Mouse (Mus musculus) forebrain, embryonic 16.5 days (tissue): ENCODE data around the gene Ppp4r2. TPM values are rescaled to one million over a fixed set of nuclear protein-coding genes. Genes with fewer than 3 reads are reported as not detected.
A peak's percentile ranks its signal among the peaks of the same experiment; 100 is the strongest.

Source experiments
- ATAC-seq: fragments of 200-750 bp; cut with Nextera tagmentation; 2 replicates; pipeline ENCODE4 v1.8.0; 2017; ENCODE audit warnings: mild to moderate bottlenecking, moderate library complexity
- H3K27ac ChIP-seq: fragments of 300-500 bp; sonication (generic); 2 replicates; pipeline ENCODE4 v1.5.1; 2014; ENCODE audit warnings: low read length, control low read depth
- H3K27me3 ChIP-seq: fragments of 300-500 bp; sonication (generic); replicated peaks from 2 replicates; pipeline ENCODE4 v1.6.1; 2014; ENCODE audit warnings: low read length; ENCODE audit not compliant: control insufficient read depth, insufficient read depth
- H3K36me3 ChIP-seq: fragments of 300-500 bp; sonication (generic); 2 replicates; pipeline ENCODE4 v1.6.1; 2014; ENCODE audit not compliant: control insufficient read depth, insufficient read depth
- H3K4me1 ChIP-seq: fragments of 300-500 bp; sonication (generic); replicated peaks from 2 replicates; pipeline ENCODE4 v1.6.1; 2014; ENCODE audit warnings: low read length; ENCODE audit not compliant: control insufficient read depth, insufficient read depth
- H3K4me2 ChIP-seq: fragments of 300-500 bp; sonication (generic); 2 replicates; pipeline ENCODE4 v1.6.1; 2014; ENCODE audit warnings: mild to moderate bottlenecking, low read length, control low read depth
- H3K4me3 ChIP-seq: fragments of 300-500 bp; sonication (generic); replicated peaks from 2 replicates; pipeline ENCODE4 v1.5.1; 2014; ENCODE audit warnings: mild to moderate bottlenecking, low read length, control low read depth
- H3K9ac ChIP-seq: fragments of 300-500 bp; sonication (generic); replicated peaks from 2 replicates; pipeline ENCODE4 v1.6.1; 2014; ENCODE audit warnings: low read depth, low read length, control low read depth
- H3K9me3 ChIP-seq: fragments of 300-500 bp; sonication (generic); 2 replicates; pipeline ENCODE4 v1.6.1; 2016; ENCODE audit warnings: low read length; ENCODE audit not compliant: control insufficient read depth
- WGBS: fragments of 180-500 bp; shearing (Covaris S2); extraction: QIAGEN DNeasy Blood & Tissue Kit; methylation state at CpG from one replicate; pipeline ENCODE4 v1.1.7; 2014; 5-methylcytosine and 5-hydroxymethylcytosine counted together
- polyA plus RNA-seq: library from polyadenylated mRNA; unstranded; fragments of >200 nt; fragmentation: Nextera tagmentation; extraction: Ambion mirVana; gene quantifications from 2 replicates; pipeline ENCODE4 v1.2.1, GENCODE M21; 2015

The Ppp4r2 gene
- polyA plus RNA-seq, 1 experiment from 2014 or later, result 23.9 TPM

DNA sequence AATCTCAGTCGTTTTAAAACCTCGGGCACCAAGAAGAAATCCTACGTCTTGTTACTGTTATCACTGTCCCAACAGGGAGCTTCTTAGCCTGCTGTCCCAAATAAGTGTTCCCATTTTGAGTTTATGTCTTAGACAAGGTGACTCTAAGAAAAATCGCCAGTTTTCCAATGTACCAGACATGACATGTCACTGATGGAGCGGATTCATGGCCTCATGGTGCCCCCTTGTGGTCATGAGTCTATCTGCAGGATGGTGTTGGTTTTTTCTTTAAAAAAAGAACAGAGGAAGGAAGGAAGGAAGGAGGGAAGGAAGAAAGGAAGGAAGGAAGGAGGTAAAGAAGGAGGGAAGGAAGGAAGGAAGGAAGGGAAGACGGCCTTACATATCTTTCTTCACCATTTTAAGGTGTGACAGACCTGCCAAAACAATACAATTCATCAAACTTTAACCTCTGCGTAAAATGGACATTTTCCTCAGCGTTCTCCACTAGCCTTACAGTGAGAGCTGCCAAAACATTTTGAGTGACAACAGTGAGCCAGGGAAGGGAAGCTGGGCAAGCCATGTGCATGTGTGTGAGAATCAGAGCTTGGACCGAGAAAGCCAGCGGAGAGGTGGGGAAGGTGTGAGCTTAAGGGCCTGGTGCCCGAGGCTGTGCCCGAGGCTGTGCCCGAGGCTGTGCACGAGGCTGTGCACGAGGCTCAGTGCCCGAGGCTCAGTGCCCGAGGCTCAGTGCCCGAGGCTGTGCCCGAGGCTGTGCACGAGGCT, 42.6 kb downstream of the Ppp4r2 start:
- H3K27me3 ChIP-seq, result no peaks in the 10 kb centered on the region
- no peaks in the 10 kb centered on the region for H3K36me3 ChIP-seq
- H3K4me3 ChIP-seq, result no peak overlapping the region
- 72% methylated on average over 20 of the region's 20 CpGs for WGBS
- H3K4me2 ChIP-seq, result no peak overlapping the region
- no peaks in the 10 kb centered on the region for H3K9me3 ChIP-seq
- H3K27ac ChIP-seq, result no peak overlapping the region
- no peak overlapping the region for H3K9ac ChIP-seq
- no peak for ATAC-seq
- no peaks in the 10 kb centered on the region for H3K4me1 ChIP-seq

DNA sequence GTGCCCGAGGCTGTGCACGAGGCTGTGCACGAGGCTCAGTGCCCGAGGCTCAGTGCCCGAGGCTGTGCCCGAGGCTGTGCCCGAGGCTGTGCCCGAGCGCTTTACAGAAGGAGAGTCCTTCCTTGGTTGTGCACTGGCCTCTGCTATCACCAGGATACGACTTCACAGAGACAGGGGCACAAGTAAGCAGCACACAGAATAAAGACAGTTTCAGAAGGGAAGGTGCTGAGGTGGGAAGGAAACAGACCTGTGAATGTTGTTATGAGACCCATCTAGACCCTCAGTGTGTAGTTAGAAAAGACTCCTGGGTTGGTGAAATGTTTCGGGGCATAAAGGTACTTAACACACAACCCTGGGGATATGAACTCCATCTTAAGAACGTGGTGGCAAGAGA, 43.2 kb downstream of the Ppp4r2 start:
- no peaks in the 10 kb centered on the region for H3K36me3 ChIP-seq
- H3K27me3 ChIP-seq, result no peaks in the 10 kb centered on the region
- no peaks in the 10 kb centered on the region for H3K9me3 ChIP-seq
- H3K4me3 ChIP-seq, result no peak overlapping the region
- H3K9ac ChIP-seq, result no peak overlapping the region
- no peak for ATAC-seq
- no peak overlapping the region for H3K4me2 ChIP-seq
- H3K27ac ChIP-seq, result no peak overlapping the region
- WGBS, result 92% methylated on average over 12 of the region's 12 CpGs
- no peaks in the 10 kb centered on the region for H3K4me1 ChIP-seq

DNA sequence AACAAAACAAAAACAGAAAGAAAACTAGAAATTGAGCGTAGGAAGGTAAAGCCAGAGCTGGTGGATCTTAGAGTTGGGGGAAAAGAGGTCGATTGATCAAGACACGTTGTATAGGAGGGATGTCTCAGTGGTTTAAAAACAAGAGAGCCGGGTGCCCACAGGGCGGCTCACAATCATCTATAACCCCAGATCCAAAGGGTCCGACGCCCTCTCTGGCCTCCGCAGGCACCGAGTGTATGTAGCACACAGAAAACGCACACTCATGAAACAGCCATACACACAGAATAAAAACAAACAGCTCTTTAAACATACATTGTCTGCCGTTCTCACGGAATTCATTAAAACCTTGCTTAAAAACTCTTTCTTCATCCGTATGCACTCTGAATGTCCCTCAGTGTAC, 45.1 kb downstream of the Ppp4r2 start:
- no peaks in the 10 kb centered on the region for H3K9me3 ChIP-seq
- no peak overlapping the region for H3K4me2 ChIP-seq
- peaks cover 4% of the 10 kb centered on the region; the same call in 1 of the 2 replicates for H3K4me1 ChIP-seq
- ATAC-seq, result no peak
- H3K27me3 ChIP-seq, result no peaks in the 10 kb centered on the region
- H3K4me3 ChIP-seq, result no peak overlapping the region
- no peak overlapping the region for H3K27ac ChIP-seq
- 78% methylated on average over 13 of the region's 13 CpGs for WGBS
- H3K36me3 ChIP-seq, result no peaks in the 10 kb centered on the region
- H3K9ac ChIP-seq, result no peak overlapping the region

DNA sequence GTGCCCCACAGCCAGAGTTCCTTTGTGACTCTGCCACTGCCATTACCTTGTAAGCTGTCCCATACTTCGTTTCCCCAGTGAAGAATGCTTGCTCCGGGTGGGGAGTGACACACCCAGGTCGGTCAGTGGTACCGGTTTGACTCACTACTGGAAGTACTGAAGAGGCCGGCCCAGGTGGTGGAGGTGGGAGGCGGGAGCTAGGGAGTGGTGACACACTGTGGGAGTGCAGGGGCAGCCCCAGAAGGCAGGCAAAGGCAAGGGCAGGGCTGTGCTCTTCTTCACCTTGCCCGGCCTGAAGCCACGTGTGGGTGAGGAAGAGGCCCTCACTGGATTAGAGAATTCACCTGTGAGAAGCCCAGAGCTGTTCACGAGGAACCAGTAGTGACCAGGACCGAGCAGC, 46.2 kb downstream of the Ppp4r2 start:
- WGBS, result 55% methylated on average over 10 of the region's 10 CpGs
- no peak for ATAC-seq

DNA sequence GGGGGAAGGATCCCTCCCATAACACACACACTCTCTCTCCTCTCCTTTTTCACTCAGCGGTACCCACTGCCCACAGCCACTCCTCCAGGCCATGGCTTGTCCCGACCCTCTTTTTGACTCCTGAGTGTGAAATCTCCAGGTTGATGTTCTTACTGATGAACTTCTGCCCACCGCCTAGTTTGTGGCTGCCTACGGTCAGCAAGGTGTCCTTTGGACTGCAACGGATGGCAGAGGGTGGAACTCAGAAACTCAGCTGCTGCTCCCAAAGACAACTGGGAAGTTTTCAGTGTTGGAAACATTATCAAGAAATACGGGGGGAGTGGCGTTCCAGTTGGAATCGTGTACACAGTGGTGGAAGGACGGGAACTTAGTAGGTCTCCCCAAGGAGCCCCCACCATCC, 48.2 kb downstream of the Ppp4r2 start:
- Histone ChIP-seq H3K36me3 (no peaks in the 10 kb centered on the region), H3K4me2 (no peak overlapping the region), H3K4me3 (no peak overlapping the region), H3K4me1 (peaks cover 10% of the 10 kb centered on the region), H3K9me3 (no peaks in the 10 kb centered on the region), H3K27me3 (no peaks in the 10 kb centered on the region), H3K9ac (no peak overlapping the region), H3K27ac (no peak overlapping the region)
- whole genome bisulfite sequencing, result 92% methylated on average over 9 of the region's 9 CpGs
- ATAC-seq, result no peak

More for the DNA sequence above, 46.2 kb downstream of the Ppp4r2 start:
- H3K9ac ChIP-seq, result no peak overlapping the region
- H3K36me3 ChIP-seq, result no peaks in the 10 kb centered on the region
- H3K4me3 ChIP-seq, result no peak overlapping the region
- peaks cover 5% of the 10 kb centered on the region; the same call in 1 of the 2 replicates for H3K4me1 ChIP-seq
- no peaks in the 10 kb centered on the region for H3K9me3 ChIP-seq
- no peak overlapping the region for H3K4me2 ChIP-seq
- no peaks in the 10 kb centered on the region for H3K27me3 ChIP-seq
- no peak overlapping the region for H3K27ac ChIP-seq

DNA sequence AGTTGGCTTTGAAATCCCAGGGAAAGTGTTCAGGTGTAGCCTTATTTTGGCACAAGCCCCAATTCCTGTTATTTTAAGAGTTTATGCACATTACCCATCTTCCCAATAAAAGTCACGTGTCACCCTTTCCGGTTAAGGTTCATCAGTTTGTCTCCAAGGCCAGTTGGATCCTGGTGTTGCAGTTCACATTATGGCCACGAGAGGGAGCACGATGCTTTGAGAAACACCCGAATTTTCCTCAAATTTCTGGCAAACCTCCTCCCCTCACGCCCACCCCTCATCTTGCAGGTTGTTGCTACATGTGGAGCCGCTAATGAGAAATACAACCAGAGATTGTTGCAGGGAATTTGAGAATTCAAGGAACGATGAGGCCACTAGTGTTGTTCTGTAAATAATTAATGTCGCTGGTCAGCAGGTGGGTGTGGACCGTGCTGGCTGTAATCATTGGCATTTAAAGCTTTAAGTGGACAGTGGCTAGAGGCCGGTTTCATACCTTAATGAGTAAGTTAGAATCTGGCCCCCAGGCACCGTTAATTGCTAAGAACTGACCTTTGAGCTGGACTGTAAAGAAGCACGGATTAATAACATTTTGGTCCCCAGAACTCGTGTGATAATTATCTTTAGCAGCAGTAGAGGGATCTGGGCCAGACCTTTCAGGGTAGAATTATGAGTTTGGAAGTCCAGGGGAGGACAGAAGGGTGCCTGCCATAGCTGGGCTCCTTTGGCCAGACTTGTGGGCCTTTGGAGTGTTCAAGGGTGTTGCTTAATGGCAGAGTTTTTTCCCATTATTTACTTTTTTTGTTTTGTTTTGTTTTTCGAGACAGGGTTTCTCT, 49.2 kb downstream of the Ppp4r2 start:
- Histone ChIP-seq H3K9me3 (no peaks in the 10 kb centered on the region), H3K9ac (no peak overlapping the region), H3K4me2 (peak overlapping the region; percentile 40), H3K4me1 (peaks cover 10% of the 10 kb centered on the region), H3K36me3 (no peaks in the 10 kb centered on the region), H3K4me3 (peak overlapping the region; percentile 19; the same call in 1 of the 2 replicates), H3K27me3 (no peaks in the 10 kb centered on the region), H3K27ac (no peak overlapping the region)
- no peak for ATAC-seq
- 16% methylated on average over 15 of the region's 15 CpGs for WGBS

DNA sequence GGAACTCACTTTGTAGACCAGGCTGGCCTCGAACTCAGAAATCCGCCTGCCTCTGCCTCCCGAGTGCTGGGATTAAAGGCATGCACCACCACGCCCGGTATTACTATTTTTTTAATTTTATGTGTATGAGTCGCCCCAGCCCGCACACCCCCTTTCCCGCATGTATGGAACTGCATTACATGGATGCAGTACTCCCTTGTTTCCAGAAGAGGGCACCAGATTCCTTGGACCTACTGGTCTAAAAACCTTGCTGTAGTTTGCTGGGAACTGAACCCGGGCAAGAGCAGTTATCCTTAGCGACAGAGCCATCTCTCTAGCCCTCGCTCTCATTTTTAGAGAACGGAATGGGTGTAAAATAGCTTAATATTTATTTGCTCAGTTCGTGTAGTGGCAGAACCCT, 49.8 kb downstream of the Ppp4r2 start:
- ATAC-seq, result no peak
- no peak overlapping the region for H3K9ac ChIP-seq
- no peak overlapping the region for H3K27ac ChIP-seq
- H3K4me2 ChIP-seq, result no peak overlapping the region
- WGBS, result 48% methylated on average over 13 of the region's 13 CpGs
- H3K9me3 ChIP-seq, result no peaks in the 10 kb centered on the region
- H3K4me1 ChIP-seq, result peaks cover 10% of the 10 kb centered on the region
- H3K4me3 ChIP-seq, result no peak overlapping the region
- H3K36me3 ChIP-seq, result no peaks in the 10 kb centered on the region
- H3K27me3 ChIP-seq, result no peaks in the 10 kb centered on the region

DNA sequence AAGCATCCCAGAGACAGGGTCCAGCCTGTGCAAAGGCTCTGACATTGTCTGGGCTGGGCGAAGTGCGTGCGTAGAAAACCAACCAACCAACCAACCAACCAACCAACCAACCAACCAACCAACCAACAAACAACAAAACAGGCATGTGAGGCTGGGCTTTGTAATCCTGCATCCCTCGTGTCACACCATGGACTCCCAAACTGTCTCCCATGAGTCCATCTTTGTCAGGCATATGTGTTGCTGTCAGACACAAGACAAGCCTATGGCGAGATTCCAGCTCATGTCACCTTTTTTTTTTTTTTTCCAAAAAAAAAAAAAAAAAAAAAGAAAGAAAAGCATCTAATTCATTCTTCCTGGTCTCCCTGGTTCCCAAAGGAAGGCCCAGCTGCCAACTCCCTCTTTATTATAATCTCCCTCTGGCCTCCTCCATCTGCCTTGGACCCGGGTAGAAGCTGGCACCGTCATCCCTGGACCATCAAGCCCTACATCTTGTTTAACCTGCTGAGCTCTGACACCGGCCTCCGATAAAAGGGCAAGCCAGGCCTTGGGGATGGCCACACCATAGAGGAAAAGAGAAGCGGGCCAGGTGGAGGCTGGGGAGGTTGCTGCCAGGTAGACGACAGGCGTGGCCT, 51.3 kb downstream of the Ppp4r2 start:
- Histone ChIP-seq H3K4me2 (no peak overlapping the region), H3K4me3 (no peak overlapping the region), H3K4me1 (peaks cover 10% of the 10 kb centered on the region), H3K9ac (no peak overlapping the region), H3K36me3 (no peaks in the 10 kb centered on the region), H3K27ac (peak overlapping the region; percentile 58), H3K9me3 (no peaks in the 10 kb centered on the region), H3K27me3 (no peaks in the 10 kb centered on the region)
- 70% methylated on average over 12 of the region's 12 CpGs for WGBS
- ATAC-seq, result peak; percentile 62

DNA sequence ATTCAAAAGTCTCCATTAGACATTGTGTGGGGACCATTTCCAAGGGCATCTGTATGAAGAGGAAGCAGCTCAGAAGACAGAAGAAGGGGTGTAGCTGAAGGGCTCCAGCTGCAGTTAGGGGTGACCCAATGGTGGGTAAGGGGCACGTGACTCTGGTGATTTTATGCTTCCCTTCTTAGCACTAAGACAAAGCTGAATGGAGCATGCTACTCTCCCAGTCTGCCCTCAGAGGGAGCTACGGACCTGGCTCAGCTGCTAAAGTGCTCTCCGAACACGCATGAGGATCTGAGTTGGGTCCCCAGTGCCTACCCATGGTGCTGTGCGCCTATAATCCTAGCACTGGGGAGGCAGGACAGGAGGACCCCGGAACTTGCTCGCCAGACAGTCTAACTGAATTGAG, 52.0 kb downstream of the Ppp4r2 start:
- H3K9me3 ChIP-seq, result no peaks in the 10 kb centered on the region
- no peaks in the 10 kb centered on the region for H3K27me3 ChIP-seq
- peaks cover 10% of the 10 kb centered on the region for H3K4me1 ChIP-seq
- ATAC-seq, result peak; percentile 29; the same call in 1 of the 2 replicates
- peak overlapping the region; percentile 58 for H3K27ac ChIP-seq
- no peak overlapping the region for H3K9ac ChIP-seq
- H3K36me3 ChIP-seq, result no peaks in the 10 kb centered on the region
- WGBS, result 61% methylated on average over 7 of the region's 7 CpGs
- H3K4me3 ChIP-seq, result no peak overlapping the region
- no peak overlapping the region for H3K4me2 ChIP-seq
